Mouse (Mus musculus): Measurements from ENCODE around the gene Nod2. TPM values are rescaled to one million over a fixed set of nuclear protein-coding genes. Genes with fewer than 3 reads are reported as not detected.

Nod2 gene
- polyA plus RNA-seq, 1 experiment from 2014 or later: 0.13 TPM

DNA sequence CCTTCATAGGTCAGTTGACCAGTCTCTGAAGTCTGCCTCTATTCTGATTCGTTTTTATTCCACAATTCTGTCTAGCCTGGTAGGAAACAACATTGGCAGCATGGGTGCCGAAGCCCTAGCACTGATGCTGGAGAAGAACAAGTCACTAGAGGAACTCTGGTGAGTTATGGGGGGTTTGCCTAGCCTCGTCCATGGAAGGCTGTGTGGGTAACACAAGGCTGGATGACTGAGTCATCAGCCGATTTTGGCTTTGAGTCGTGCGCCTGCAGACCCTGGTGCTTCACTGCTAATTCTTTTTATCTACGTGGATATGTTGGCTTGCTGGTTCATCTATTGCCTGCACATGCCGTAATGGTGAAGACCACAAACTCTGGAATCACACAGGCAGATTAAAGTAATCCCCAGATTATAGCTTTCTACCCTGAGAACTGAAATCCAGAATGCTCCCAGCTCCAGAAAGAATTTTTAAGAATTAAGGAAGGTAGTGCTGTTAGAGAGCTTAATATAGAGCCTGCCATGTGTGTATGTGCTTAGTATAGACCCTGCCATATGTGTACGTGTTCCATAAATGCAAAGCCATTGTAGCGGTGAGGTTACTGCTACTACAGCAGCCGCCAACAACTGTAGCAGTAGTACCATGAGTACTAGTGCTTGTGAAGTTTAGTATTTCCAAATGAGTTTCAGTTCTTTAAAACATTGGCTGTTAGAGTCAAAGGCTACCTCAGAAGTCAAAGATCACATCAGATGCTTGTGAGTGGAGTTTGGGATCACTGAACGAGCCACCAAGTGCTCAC is 28.5 kb downstream of the Nod2 start:
- no peak overlapping the region for H3K9ac ChIP-seq (replicated peaks; ENCODE audit: low read depth, low read length)
- no peaks in the 10 kb centered on the region for H3K36me3 ChIP-seq (ENCODE audit: control insufficient read depth, insufficient read depth, low read length)
- no peaks in the 10 kb centered on the region for H3K27me3 ChIP-seq (ENCODE audit: control insufficient read depth, insufficient read depth, low read length)
- ATAC-seq (ENCODE audit: insufficient number of reproducible peaks, insufficient read depth, low FRiP score, low read depth): no peak
- no peak overlapping the region for H3K4me3 ChIP-seq (ENCODE audit: low read depth, low read length)
- no peaks in the 10 kb centered on the region for H3K9me3 ChIP-seq (ENCODE audit: control insufficient read depth, low read depth, low read length)
- WGBS: 86% methylated on average over 12 of the region's 12 CpGs
- H3K27ac ChIP-seq (ENCODE audit: low read length): no peak overlapping the region
- no peaks in the 10 kb centered on the region for H3K4me1 ChIP-seq (ENCODE audit: control insufficient read depth, insufficient read depth, low read length)
- H3K4me2 ChIP-seq (replicated peaks; ENCODE audit: low read depth, low read length): no peak overlapping the region

DNA sequence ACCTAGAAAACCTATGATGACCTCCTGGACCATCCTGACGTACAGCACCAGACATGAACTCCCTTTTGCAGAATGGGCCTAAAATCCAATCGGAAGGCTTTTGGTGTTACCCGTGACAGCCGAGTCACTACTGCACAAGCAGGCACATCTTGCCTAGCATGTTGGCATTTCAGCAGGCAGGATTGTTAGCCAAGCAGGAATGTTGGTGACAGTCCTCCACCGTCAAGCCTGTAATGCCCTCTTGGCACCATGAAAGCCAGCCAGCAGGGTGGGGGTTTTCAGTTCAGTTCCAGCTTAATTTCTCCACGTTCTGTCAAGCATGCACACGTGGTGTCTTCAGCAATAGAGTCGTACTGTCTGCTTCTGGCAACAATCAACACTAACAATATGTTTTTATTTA is 30.0 kb downstream of the Nod2 start:
- Histone ChIP-seq H3K27me3 (ENCODE audit: control insufficient read depth, insufficient read depth, low read length) (no peaks in the 10 kb centered on the region), H3K9me3 (ENCODE audit: control insufficient read depth, low read depth, low read length) (no peaks in the 10 kb centered on the region), H3K36me3 (ENCODE audit: control insufficient read depth, insufficient read depth, low read length) (no peaks in the 10 kb centered on the region), H3K4me2 (replicated peaks; ENCODE audit: low read depth, low read length) (no peak overlapping the region), H3K4me1 (ENCODE audit: control insufficient read depth, insufficient read depth, low read length) (no peaks in the 10 kb centered on the region), H3K27ac (ENCODE audit: low read length) (no peak overlapping the region), H3K9ac (replicated peaks; ENCODE audit: low read depth, low read length) (no peak overlapping the region), H3K4me3 (ENCODE audit: low read depth, low read length) (no peak overlapping the region)
- WGBS: 86% methylated on average over 8 of the region's 8 CpGs
- ATAC-seq (ENCODE audit: insufficient number of reproducible peaks, insufficient read depth, low FRiP score, low read depth): no peak

DNA sequence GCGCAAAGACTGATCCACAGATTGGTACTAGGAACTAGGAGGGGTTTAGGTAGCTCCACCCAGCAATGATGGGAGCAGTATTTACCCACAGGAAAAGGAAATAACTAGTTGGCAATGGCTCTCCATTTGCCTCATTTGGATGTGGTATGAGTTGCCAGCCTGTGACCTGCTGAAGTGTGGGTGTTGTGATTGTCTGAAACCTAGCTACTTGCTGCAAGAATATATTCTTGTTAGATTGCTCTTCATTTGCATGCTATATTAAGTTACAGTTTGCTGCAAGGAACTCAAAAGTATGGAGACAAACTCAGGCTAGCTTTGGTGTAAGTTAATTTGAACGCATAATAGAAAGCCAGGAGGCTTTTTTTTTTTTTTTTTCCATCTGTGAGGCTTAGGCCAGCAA is 33.5 kb downstream of the Nod2 start:
- Histone ChIP-seq H3K27me3 (ENCODE audit: control insufficient read depth, insufficient read depth, low read length) (no peaks in the 10 kb centered on the region), H3K4me3 (ENCODE audit: low read depth, low read length) (no peak overlapping the region), H3K36me3 (ENCODE audit: control insufficient read depth, insufficient read depth, low read length) (no peaks in the 10 kb centered on the region), H3K4me1 (ENCODE audit: control insufficient read depth, insufficient read depth, low read length) (no peaks in the 10 kb centered on the region), H3K4me2 (replicated peaks; ENCODE audit: low read depth, low read length) (no peak overlapping the region), H3K9ac (replicated peaks; ENCODE audit: low read depth, low read length) (no peak overlapping the region), H3K27ac (ENCODE audit: low read length) (no peak overlapping the region), H3K9me3 (ENCODE audit: control insufficient read depth, low read depth, low read length) (no peaks in the 10 kb centered on the region)
- no peak for ATAC-seq (ENCODE audit: insufficient number of reproducible peaks, insufficient read depth, low FRiP score, low read depth)
- WGBS: 88% methylated on average over 2 of the region's 2 CpGs

DNA sequence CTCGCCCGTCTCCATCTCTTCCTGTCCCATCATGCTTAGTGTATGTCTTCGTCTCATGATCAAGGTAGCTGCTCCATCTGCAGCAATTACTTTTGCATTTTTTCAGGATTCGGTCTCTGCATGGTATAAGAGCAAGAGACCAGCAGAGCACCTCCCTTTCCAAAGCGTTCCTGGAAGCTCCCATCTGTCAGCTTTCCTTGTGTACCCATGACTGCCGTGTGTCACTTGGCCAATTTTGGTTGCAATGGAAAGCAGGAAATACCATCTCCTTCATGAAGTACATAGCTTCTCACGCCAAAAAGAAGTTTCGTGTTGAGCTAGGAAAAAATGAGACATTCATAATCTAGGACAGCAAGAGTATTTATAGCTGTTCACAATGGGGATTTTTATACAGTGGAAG is 33.9 kb downstream of the Nod2 start:
- ATAC-seq (ENCODE audit: insufficient number of reproducible peaks, insufficient read depth, low FRiP score, low read depth): no peak
- Histone ChIP-seq H3K4me2 (replicated peaks; ENCODE audit: low read depth, low read length) (no peak overlapping the region), H3K27ac (ENCODE audit: low read length) (no peak overlapping the region), H3K9me3 (ENCODE audit: control insufficient read depth, low read depth, low read length) (no peaks in the 10 kb centered on the region), H3K4me3 (ENCODE audit: low read depth, low read length) (no peak overlapping the region), H3K36me3 (ENCODE audit: control insufficient read depth, insufficient read depth, low read length) (no peaks in the 10 kb centered on the region), H3K27me3 (ENCODE audit: control insufficient read depth, insufficient read depth, low read length) (no peaks in the 10 kb centered on the region), H3K9ac (replicated peaks; ENCODE audit: low read depth, low read length) (no peak overlapping the region), H3K4me1 (ENCODE audit: control insufficient read depth, insufficient read depth, low read length) (no peaks in the 10 kb centered on the region)
- WGBS: 84% methylated on average over 8 of the region's 8 CpGs

DNA sequence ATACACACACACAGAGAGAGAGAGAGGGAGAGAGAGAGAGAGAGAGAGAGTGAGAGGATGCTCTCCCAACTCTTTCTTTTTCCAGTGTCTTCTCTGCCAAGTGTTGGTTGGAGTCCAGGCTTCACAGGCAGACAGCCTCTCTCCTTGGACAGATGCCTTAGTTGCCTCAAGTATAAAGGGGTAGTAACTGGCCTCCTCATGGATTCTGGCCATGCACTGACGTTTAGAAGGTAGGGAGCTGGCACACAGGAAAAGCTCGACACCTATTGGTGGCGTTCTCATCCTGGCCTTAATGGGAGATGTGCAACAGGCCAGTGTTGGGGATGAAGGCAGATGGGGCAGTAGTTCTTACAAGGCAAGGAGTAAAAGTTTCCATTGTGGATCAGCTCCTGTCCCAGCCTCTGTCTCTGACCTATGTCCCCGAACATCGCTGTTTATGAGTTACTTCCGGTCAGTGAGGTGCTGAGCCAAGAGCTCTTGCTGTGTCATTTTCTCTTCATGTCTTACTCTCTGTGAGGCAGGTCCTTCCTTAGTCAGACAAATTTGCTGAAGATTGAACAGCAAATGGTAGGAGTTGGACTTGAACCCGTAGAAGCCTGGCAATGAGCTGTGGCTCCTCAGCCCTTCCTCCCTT is 36.7 kb downstream of the Nod2 start:
- Histone ChIP-seq H3K4me1 (ENCODE audit: control insufficient read depth, insufficient read depth, low read length) (no peaks in the 10 kb centered on the region), H3K27ac (ENCODE audit: low read length) (no peak overlapping the region), H3K4me3 (ENCODE audit: low read depth, low read length) (no peak overlapping the region), H3K4me2 (replicated peaks; ENCODE audit: low read depth, low read length) (no peak overlapping the region), H3K36me3 (ENCODE audit: control insufficient read depth, insufficient read depth, low read length) (no peaks in the 10 kb centered on the region), H3K9me3 (ENCODE audit: control insufficient read depth, low read depth, low read length) (no peaks in the 10 kb centered on the region), H3K9ac (replicated peaks; ENCODE audit: low read depth, low read length) (no peak overlapping the region), H3K27me3 (ENCODE audit: control insufficient read depth, insufficient read depth, low read length) (no peaks in the 10 kb centered on the region)
- WGBS: 82% methylated on average over 7 of the region's 7 CpGs
- no peak for ATAC-seq (ENCODE audit: insufficient number of reproducible peaks, insufficient read depth, low FRiP score, low read depth)

DNA sequence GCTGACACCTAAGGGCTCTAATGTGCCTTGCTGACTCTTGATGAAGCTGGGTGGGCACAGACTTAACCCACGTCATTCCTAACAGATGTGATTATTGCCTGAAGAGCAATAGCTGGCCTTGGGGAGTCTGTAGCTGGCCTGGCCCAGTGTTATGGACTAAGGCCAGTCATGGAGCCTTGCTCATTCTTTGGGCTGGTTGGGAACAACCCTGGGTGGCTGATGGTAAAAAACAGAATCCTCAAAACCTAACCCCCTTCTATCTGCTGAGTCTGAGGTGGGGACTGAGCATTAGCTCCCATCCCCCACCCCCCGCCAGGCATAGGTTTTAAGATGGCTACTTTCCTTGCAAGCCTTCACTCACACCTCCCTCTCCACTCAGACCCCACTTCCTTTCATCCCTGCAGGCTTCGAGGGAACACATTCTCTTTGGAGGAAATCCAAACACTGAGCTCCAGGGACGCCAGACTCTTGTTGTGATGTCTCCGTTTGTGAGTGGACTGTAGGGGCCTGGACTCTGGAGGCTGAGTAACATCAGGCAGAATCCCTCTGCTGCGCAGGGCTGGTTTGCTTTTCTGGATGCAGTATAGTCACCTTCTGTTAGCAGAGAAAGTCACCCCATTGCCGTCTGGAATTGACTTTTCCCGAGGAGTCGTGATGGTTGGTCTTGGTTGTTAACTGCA is 39.3 kb downstream of the Nod2 start:
- ATAC-seq (ENCODE audit: insufficient number of reproducible peaks, insufficient read depth, low FRiP score, low read depth): no peak
- no peak overlapping the region for H3K27ac ChIP-seq (ENCODE audit: low read length)
- no peak overlapping the region for H3K4me3 ChIP-seq (ENCODE audit: low read depth, low read length)
- no peak overlapping the region for H3K9ac ChIP-seq (replicated peaks; ENCODE audit: low read depth, low read length)
- no peaks in the 10 kb centered on the region for H3K4me1 ChIP-seq (ENCODE audit: control insufficient read depth, insufficient read depth, low read length)
- 47% methylated on average over 9 of the region's 9 CpGs for WGBS
- no peaks in the 10 kb centered on the region for H3K27me3 ChIP-seq (ENCODE audit: control insufficient read depth, insufficient read depth, low read length)
- no peaks in the 10 kb centered on the region for H3K36me3 ChIP-seq (ENCODE audit: control insufficient read depth, insufficient read depth, low read length)
- no peaks in the 10 kb centered on the region for H3K9me3 ChIP-seq (ENCODE audit: control insufficient read depth, low read depth, low read length)
- no peak overlapping the region for H3K4me2 ChIP-seq (replicated peaks; ENCODE audit: low read depth, low read length)

DNA sequence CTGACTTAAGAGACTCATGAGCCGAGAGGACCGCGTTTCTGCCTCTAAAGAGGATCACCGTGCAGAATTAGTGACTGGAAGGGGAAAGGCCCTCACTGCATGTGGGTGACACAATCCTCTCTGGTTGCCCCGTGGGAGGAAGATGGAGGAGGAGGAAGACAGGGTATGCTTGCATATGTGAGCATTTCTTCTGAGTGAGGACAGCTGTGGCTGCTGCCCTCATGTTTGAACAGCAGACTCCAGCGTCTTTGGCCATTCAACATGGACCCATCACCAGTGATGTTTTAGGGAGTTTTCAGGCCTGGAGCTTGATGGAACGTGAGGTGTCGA is 39.8 kb downstream of the Nod2 start:
- Histone ChIP-seq H3K9me3 (ENCODE audit: control insufficient read depth, low read depth, low read length) (no peaks in the 10 kb centered on the region), H3K4me1 (ENCODE audit: control insufficient read depth, insufficient read depth, low read length) (no peaks in the 10 kb centered on the region), H3K9ac (replicated peaks; ENCODE audit: low read depth, low read length) (no peak overlapping the region), H3K27ac (ENCODE audit: low read length) (no peak overlapping the region), H3K4me2 (replicated peaks; ENCODE audit: low read depth, low read length) (no peak overlapping the region), H3K36me3 (ENCODE audit: control insufficient read depth, insufficient read depth, low read length) (no peaks in the 10 kb centered on the region), H3K27me3 (ENCODE audit: control insufficient read depth, insufficient read depth, low read length) (no peaks in the 10 kb centered on the region), H3K4me3 (ENCODE audit: low read depth, low read length) (no peak overlapping the region)
- WGBS: 74% methylated on average over 8 of the region's 8 CpGs
- no peak for ATAC-seq (ENCODE audit: insufficient number of reproducible peaks, insufficient read depth, low FRiP score, low read depth)

DNA sequence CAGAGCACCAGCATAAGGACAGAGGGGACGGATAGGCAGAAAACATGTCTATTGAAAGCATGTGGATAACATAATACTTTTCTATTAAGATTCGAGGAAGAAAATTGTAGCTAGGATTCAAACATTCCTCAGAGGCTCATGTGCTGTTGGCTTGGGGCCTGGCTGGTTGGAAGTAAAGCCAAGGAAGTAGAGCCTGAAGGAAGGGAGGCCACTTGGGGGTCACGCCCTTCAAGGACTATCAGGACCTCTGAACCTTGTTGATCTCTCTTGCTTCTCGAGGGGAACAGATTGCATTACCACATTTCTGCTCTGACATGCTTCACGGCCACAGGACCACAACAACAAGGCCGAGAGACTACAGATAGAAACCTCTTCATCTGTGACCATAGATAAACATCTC is 42.0 kb downstream of the Nod2 start:
- no peak overlapping the region for H3K4me3 ChIP-seq (ENCODE audit: low read depth, low read length)
- no peaks in the 10 kb centered on the region for H3K4me1 ChIP-seq (ENCODE audit: control insufficient read depth, insufficient read depth, low read length)
- H3K27ac ChIP-seq (ENCODE audit: low read length): no peak overlapping the region
- 86% methylated on average over 6 of the region's 6 CpGs for WGBS
- no peak for ATAC-seq (ENCODE audit: insufficient number of reproducible peaks, insufficient read depth, low FRiP score, low read depth)
- H3K4me2 ChIP-seq (replicated peaks; ENCODE audit: low read depth, low read length): no peak overlapping the region
- no peaks in the 10 kb centered on the region for H3K27me3 ChIP-seq (ENCODE audit: control insufficient read depth, insufficient read depth, low read length)
- H3K36me3 ChIP-seq (ENCODE audit: control insufficient read depth, insufficient read depth, low read length): no peaks in the 10 kb centered on the region
- no peak overlapping the region for H3K9ac ChIP-seq (replicated peaks; ENCODE audit: low read depth, low read length)
- no peaks in the 10 kb centered on the region for H3K9me3 ChIP-seq (ENCODE audit: control insufficient read depth, low read depth, low read length)
